Mouse (Mus musculus): ENCODE measurements around the gene Tsga10ip.

GRCm38 (mm10) chr19:5422267-5422666 lies 19.9 kb upstream of the Tsga10ip start:
- TF ChIP-seq CTCF (IDR thresholded peaks at IDR 0.05; ENCODE audit: low read depth) (no peak), EP300 (optimal IDR thresholded peaks at IDR 0.05) (no peak)

Data from stomach, postnatal 0 days (tissue).